Mouse (Mus musculus): ENCODE results near the gene D030056L22Rik. TPM values are rescaled to one million over a fixed set of nuclear protein-coding genes. Genes with fewer than 3 reads are reported as not detected.
A peak's percentile ranks its signal among the peaks of the same experiment; 100 is the strongest.

Gene D030056L22Rik
- polyA plus RNA-seq (2014; fragmentation: Nextera tagmentation; extraction: Ambion mirVana) = 42.4 and 43.4 TPM in 2 replicates

DNA sequence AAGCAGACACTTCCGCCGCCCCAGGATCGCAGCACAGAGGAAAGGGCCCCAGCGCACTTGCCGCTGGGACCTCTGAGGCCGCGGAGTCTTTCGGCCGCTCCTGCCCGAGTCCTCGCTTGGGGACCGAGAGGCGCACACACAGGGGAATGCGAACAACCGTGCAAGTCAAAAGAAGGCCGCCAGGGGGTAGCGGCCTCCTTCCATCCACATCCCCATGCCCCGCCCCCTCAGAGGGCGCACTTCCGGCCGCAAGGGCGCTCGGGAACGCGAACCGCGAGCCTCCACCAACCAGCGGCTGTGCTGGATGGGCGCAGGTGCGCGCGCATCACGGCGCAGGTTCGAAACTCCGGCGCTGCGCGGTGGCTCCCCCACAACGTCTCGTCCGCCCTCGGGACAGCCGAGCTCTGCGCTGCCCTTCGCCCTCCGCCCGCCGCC, at the start of gene D030056L22Rik:
D030056L22Rik (plus strand) TSS at position 328 of the 435 bp plus-strand sequence.
- 0 out of 2 replicates have a peak, but pooled peaks cover 6% of the 10 kb centered on the region for H3K4me1 ChIP-seq (ENCODE audit: insufficient read depth)
- H3K36me3 ChIP-seq (ENCODE audit: insufficient read depth) = peaks cover 2% of the 10 kb centered on the region
- 0% methylated on average over 49 of the region's 49 CpGs for WGBS
- peak within 1 kb of the TSS; percentile 97 for H3K27ac ChIP-seq (ENCODE audit: low read depth)
- peak; percentile 79 for TF ChIP-seq CTCF (IDR thresholded peaks at IDR 0.05; ENCODE audit: low read depth)
- ATAC-seq (ENCODE audit: insufficient read depth) = peak; percentile 97
- peak within 1 kb of the TSS; percentile 90 for H3K9ac ChIP-seq
- peak within 1 kb of the TSS; percentile 76 for H3K4me2 ChIP-seq
- peak within 1 kb of the TSS; percentile 87 for H3K4me3 ChIP-seq (ENCODE audit: low read depth, low read length)
- H3K9me3 ChIP-seq (ENCODE audit: low read depth, low read length) = no peaks in the 10 kb centered on the region
- peak; percentile 99 for DNase-seq
- no peaks in the 10 kb centered on the region for H3K27me3 ChIP-seq (ENCODE audit: insufficient read depth, low read length)

DNA sequence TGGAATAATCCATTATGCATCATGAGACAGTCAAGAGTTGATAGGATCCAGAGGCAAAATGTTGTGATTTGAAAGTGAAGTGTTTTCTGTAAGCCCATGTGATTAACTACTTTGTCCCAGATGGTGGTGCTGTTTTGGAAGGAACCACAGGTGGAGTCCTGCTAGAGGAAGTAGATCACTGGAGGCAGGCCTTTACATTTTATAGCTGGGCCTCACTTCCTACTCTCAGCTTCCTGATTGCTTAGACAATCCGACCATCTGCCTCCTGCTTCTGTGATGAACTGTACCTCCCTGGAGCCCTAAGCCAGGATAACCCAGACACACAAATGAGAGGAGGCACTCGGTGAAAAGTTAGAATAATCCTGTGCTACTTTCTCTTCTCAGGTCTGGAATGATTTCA, 49.1 kb upstream of the D030056L22Rik start:
- Histone ChIP-seq H3K9me3 (ENCODE audit: low read depth, low read length) (no peaks in the 10 kb centered on the region), H3K4me2 (no peak overlapping the region), H3K36me3 (ENCODE audit: insufficient read depth) (no peaks in the 10 kb centered on the region), H3K4me1 (ENCODE audit: insufficient read depth) (no peaks in the 10 kb centered on the region), H3K27me3 (ENCODE audit: insufficient read depth, low read length) (no peaks in the 10 kb centered on the region), H3K27ac (ENCODE audit: low read depth) (no peak overlapping the region), H3K9ac (no peak overlapping the region), H3K4me3 (ENCODE audit: low read depth, low read length) (no peak overlapping the region)
- ATAC-seq (ENCODE audit: insufficient read depth) (no peak), DNase-seq (no peak)
- WGBS = 56% methylated on average over 2 of the region's 2 CpGs
- TF ChIP-seq CTCF (IDR thresholded peaks at IDR 0.05; ENCODE audit: low read depth) = no peak

DNA sequence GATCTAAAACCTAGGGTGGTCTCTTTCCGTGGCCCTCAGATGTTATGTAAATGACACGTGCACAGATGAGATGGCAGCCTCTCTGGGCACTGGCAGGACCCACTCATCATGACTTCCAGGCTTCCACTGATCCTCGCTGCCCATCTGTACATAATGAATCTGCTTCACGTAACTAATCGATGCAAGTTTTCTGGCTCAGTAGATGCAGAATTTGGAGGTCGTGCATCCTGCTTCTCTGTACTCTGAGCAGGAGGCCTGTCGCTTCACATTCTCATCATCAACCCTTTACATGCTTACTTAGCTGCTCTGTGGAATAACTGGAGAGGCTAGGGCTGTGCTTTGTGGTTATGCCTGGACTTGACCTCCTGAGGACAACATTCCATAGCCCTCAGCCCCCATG, 46.0 kb upstream of the D030056L22Rik start:
- TF ChIP-seq CTCF (IDR thresholded peaks at IDR 0.05; ENCODE audit: low read depth) = no peak
- H3K4me2 ChIP-seq = no peak overlapping the region
- H3K4me3 ChIP-seq (ENCODE audit: low read depth, low read length) = no peak overlapping the region
- H3K36me3 ChIP-seq (ENCODE audit: insufficient read depth) = no peaks in the 10 kb centered on the region
- 86% methylated on average over 7 of the region's 7 CpGs for WGBS
- no peak for ATAC-seq (ENCODE audit: insufficient read depth)
- H3K27me3 ChIP-seq (ENCODE audit: insufficient read depth, low read length) = no peaks in the 10 kb centered on the region
- H3K9ac ChIP-seq = no peak overlapping the region
- no peaks in the 10 kb centered on the region for H3K9me3 ChIP-seq (ENCODE audit: low read depth, low read length)
- H3K27ac ChIP-seq (ENCODE audit: low read depth) = no peak overlapping the region
- H3K4me1 ChIP-seq (ENCODE audit: insufficient read depth) = no peaks in the 10 kb centered on the region
- no peak for DNase-seq

DNA sequence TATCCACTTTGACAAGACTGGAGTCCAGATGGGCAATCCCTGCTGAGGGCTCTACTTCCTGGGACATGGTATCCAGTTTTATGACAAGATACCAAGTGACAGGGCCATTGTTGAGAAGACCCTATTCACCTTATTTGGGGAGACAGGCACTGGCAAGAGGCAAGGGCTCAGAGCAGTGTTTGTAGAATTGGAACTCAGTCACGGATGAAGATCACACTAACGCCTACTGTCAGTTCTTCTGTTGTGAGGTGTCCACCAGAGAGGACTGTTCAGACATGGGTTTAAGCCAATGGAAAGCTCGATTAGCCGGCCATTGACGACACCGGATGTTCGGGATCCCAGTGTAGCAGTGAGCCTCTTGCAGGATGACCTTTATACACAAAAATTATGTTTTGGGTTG, 43.4 kb upstream of the D030056L22Rik start:
- 96% methylated on average over 7 of the region's 7 CpGs for WGBS
- H3K4me1 ChIP-seq (ENCODE audit: insufficient read depth) = peaks cover 12% of the 10 kb centered on the region
- no peaks in the 10 kb centered on the region for H3K9me3 ChIP-seq (ENCODE audit: low read depth, low read length)
- H3K4me2 ChIP-seq = no peak overlapping the region
- H3K27me3 ChIP-seq (ENCODE audit: insufficient read depth, low read length) = no peaks in the 10 kb centered on the region
- DNase-seq (no peak), ATAC-seq (ENCODE audit: insufficient read depth) (no peak)
- H3K9ac ChIP-seq = no peak overlapping the region
- no peaks in the 10 kb centered on the region for H3K36me3 ChIP-seq (ENCODE audit: insufficient read depth)
- H3K27ac ChIP-seq (ENCODE audit: low read depth) = no peak overlapping the region
- H3K4me3 ChIP-seq (ENCODE audit: low read depth, low read length) = no peak overlapping the region
- TF ChIP-seq CTCF (IDR thresholded peaks at IDR 0.05; ENCODE audit: low read depth) = no peak

DNA sequence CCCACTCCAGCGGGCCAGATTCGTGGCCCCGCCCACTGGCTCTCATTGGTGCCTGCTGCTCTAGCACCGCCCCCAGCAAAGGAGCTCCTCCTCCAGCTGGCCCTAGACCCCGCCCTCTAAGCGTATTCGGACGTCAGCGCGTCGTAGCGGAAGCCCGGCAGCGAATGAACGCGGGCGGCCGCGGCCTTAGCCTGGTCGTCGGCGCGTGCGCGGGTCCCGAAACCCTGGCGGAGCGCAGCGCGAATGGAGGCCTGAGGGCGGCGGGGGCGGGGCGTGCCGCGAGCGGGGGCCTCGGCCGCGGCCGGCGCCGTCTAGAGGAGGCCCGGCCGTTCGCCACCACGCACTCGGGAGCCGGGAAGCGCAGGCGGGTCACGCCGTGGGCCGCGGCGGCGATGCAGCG, 42.4 kb upstream of the D030056L22Rik start, which contains the start of gene Carnmt1:
Carnmt1 (plus strand) TSS at position 157 of the 400 bp plus-strand sequence.
- H3K9me3 ChIP-seq (ENCODE audit: low read depth, low read length) = no peaks in the 10 kb centered on the region
- H3K27ac ChIP-seq (ENCODE audit: low read depth) = peak within 1 kb of the TSS; percentile 88
- no peak for TF ChIP-seq CTCF (IDR thresholded peaks at IDR 0.05; ENCODE audit: low read depth)
- 0% methylated on average over 40 of the region's 58 CpGs for WGBS
- peak within 1 kb of the TSS; percentile 85 for H3K9ac ChIP-seq
- ATAC-seq (ENCODE audit: insufficient read depth) = peak; percentile 96
- H3K4me1 ChIP-seq (ENCODE audit: insufficient read depth) = peaks cover 12% of the 10 kb centered on the region
- peak within 1 kb of the TSS; percentile 69 for H3K4me2 ChIP-seq
- peak; percentile 100 for DNase-seq
- H3K27me3 ChIP-seq (ENCODE audit: insufficient read depth, low read length) = no peaks in the 10 kb centered on the region
- H3K36me3 ChIP-seq (ENCODE audit: insufficient read depth) = no peaks in the 10 kb centered on the region
- H3K4me3 ChIP-seq (ENCODE audit: low read depth, low read length) = peak within 1 kb of the TSS; percentile 76

DNA sequence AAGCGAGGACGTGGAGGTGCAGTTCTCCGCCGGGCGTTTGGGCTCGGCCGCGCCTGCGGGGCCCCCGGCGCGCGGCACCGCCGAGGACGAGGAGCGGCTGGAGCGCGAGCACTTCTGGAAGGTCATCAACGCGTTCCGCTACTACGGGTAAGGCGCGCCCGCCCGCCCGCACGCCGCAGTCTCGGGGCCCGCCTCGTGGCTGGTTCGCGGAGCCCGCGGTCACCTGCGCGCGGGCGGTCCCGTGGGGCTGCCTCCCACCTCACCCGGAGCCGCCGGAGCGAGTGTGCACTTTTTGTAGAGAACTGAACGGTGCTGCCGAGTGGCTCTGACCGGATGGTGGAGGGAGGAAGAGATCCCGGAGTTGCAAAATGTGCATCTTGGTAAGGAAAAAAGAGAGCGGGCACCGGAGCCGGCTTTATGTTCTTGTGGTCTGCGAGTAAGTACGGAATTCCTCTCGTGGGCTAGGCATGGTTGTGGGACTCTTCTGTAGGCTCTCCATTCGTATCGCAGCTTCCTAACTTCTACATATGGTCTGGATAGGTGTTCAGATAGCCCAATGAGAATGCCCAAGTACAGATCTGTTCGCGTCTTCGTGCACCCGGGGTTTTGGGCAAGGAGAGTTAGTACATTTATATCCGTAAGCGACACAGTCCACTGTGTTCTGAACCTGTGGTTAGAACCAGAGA, 41.8 kb upstream of the D030056L22Rik start:
- Histone ChIP-seq H3K9me3 (ENCODE audit: low read depth, low read length) (no peaks in the 10 kb centered on the region), H3K4me3 (ENCODE audit: low read depth, low read length) (peak overlapping the region; percentile 76), H3K4me1 (ENCODE audit: insufficient read depth) (peaks cover 12% of the 10 kb centered on the region), H3K36me3 (ENCODE audit: insufficient read depth) (no peaks in the 10 kb centered on the region), H3K4me2 (peak overlapping the region; percentile 69), H3K27me3 (ENCODE audit: insufficient read depth, low read length) (no peaks in the 10 kb centered on the region), H3K27ac (ENCODE audit: low read depth) (peak overlapping the region; percentile 88), H3K9ac (peak overlapping the region; percentile 85)
- DNase-seq (peak; percentile 60), ATAC-seq (ENCODE audit: insufficient read depth) (peak; percentile 78)
- WGBS = under 1% methylated on average over 62 of the region's 64 CpGs
- TF ChIP-seq CTCF (IDR thresholded peaks at IDR 0.05; ENCODE audit: low read depth) = no peak

DNA sequence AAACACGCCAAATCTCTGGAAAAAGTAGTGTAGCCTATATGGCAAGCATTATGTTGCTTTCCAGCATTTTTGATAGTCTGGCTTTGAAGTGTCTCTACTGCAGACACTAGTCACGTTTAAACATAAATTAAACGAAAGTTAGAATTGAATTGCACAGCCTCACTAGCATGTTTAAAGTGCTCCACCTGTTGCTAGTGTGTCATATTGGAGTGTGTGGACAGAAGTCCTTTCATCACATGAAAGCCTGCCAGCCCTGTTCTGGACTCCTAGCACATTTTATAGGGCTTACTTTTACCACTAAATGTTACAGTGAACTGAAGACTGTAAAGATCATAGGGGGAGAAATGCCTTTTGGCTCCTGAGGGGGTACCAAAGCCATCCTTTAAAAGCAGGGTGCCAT, 40.5 kb upstream of the D030056L22Rik start:
- Histone ChIP-seq H3K4me2 (peak overlapping the region; percentile 69), H3K36me3 (ENCODE audit: insufficient read depth) (no peaks in the 10 kb centered on the region), H3K4me1 (ENCODE audit: insufficient read depth) (peaks cover 12% of the 10 kb centered on the region), H3K4me3 (ENCODE audit: low read depth, low read length) (peak overlapping the region; percentile 76), H3K9me3 (ENCODE audit: low read depth, low read length) (no peaks in the 10 kb centered on the region), H3K27me3 (ENCODE audit: insufficient read depth, low read length) (no peaks in the 10 kb centered on the region), H3K9ac (no peak overlapping the region), H3K27ac (ENCODE audit: low read depth) (no peak overlapping the region)
- ATAC-seq (ENCODE audit: insufficient read depth) = no peak
- DNase-seq = no peak
- WGBS = 44% methylated on average over 3 of the region's 3 CpGs
- no peak for TF ChIP-seq CTCF (IDR thresholded peaks at IDR 0.05; ENCODE audit: low read depth)
